Mouse (Mus musculus) embryonic facial prominence, embryonic 12.5 days (tissue): ENCODE results near the gene Creb3l4. TPM values are rescaled to one million over a fixed set of nuclear protein-coding genes. Genes with fewer than 3 reads are reported as not detected.

Experiments used
- ATAC-seq: fragments of 200-750 bp; cut with Nextera tagmentation; 2 replicates; pipeline ENCODE4 v1.8.0; 2017; ENCODE audit not compliant: insufficient number of reproducible peaks, insufficient read depth, low FRiP score, low TSS enrichment
- H3K27ac ChIP-seq: fragments of 300-500 bp; sonication (generic); 2 replicates; pipeline ENCODE4 v1.5.1; 2016; ENCODE audit warnings: mild to moderate bottlenecking
- H3K27me3 ChIP-seq: fragments of 300-500 bp; sonication (generic); 2 replicates; pipeline ENCODE4 v1.6.1; 2016; ENCODE audit warnings: mild to moderate bottlenecking, moderate library complexity
- H3K36me3 ChIP-seq: fragments of 300-500 bp; sonication (generic); 2 replicates; pipeline ENCODE4 v1.6.1; 2016; ENCODE audit warnings: mild to moderate bottlenecking
- H3K4me1 ChIP-seq: fragments of 300-500 bp; sonication (generic); 2 replicates; pipeline ENCODE4 v1.6.1; 2016
- H3K4me2 ChIP-seq: fragments of 300-500 bp; sonication (generic); replicated peaks from 2 replicates; pipeline ENCODE4 v1.6.1; 2016; ENCODE audit warnings: mild to moderate bottlenecking, moderate library complexity
- H3K4me3 ChIP-seq: fragments of 300-500 bp; sonication (generic); 2 replicates; pipeline ENCODE4 v1.5.1; 2016; ENCODE audit warnings: mild to moderate bottlenecking
- H3K9ac ChIP-seq: fragments of 300-500 bp; sonication (generic); 2 replicates; pipeline ENCODE4 v1.6.1; 2016; ENCODE audit warnings: mild to moderate bottlenecking, moderate library complexity
- H3K9me3 ChIP-seq: fragments of 300-500 bp; sonication (generic); 2 replicates; pipeline ENCODE4 v1.6.1; 2016; ENCODE audit warnings: mild to moderate bottlenecking, moderate library complexity
- WGBS: fragments of 180-500 bp; shearing (Covaris S2); methylation state at CpG from one replicate; pipeline ENCODE4 v1.1.7; 2016; 5-methylcytosine and 5-hydroxymethylcytosine counted together
- polyA plus RNA-seq: library from polyadenylated mRNA; unstranded; fragments of >200 nt; fragmentation: Nextera tagmentation; extraction: Ambion mirVana; gene quantifications from 2 replicates; pipeline ENCODE4 v1.2.1, GENCODE M21; 2016

Gene Creb3l4
- polyA plus RNA-seq, 1 experiment from 2014 or later: 8.5 TPM

- Histone ChIP-seq H3K36me3 (peaks cover 63% of the 10 kb centered on the region), H3K9me3 (no peaks in the 10 kb centered on the region), H3K27me3 (no peaks in the 10 kb centered on the region), H3K4me3 (no peak overlapping the region), H3K4me1 (no peaks in the 10 kb centered on the region), H3K4me2 (no peak overlapping the region), H3K27ac (no peak overlapping the region), H3K9ac (no peak overlapping the region)
- 41% methylated on average over 16 of the region's 16 CpGs for WGBS
- ATAC-seq: no peak
These were observed 33.5 kb upstream of the Creb3l4 start for GRCm38 (mm10) chr3:90276858-90277257.

GRCm38 (mm10) chr3:90275286-90275685 lies 32.0 kb upstream of the Creb3l4 start:
- Histone ChIP-seq H3K4me3 (no peak overlapping the region), H3K9me3 (no peaks in the 10 kb centered on the region), H3K27ac (no peak overlapping the region), H3K4me1 (no peaks in the 10 kb centered on the region), H3K9ac (no peak overlapping the region), H3K36me3 (peaks cover 63% of the 10 kb centered on the region), H3K4me2 (no peak overlapping the region), H3K27me3 (no peaks in the 10 kb centered on the region)
- WGBS: 92% methylated on average over 11 of the region's 11 CpGs
- no peak for ATAC-seq

GRCm38 (mm10) chr3:90273855-90274254 lies 30.5 kb upstream of the Creb3l4 start:
- ATAC-seq: no peak
- 92% methylated on average over 22 of the region's 22 CpGs for WGBS
- H3K9me3 ChIP-seq: no peaks in the 10 kb centered on the region
- no peak overlapping the region for H3K4me3 ChIP-seq
- H3K36me3 ChIP-seq: peaks cover 49% of the 10 kb centered on the region
- no peak overlapping the region for H3K27ac ChIP-seq
- no peak overlapping the region for H3K9ac ChIP-seq
- H3K4me1 ChIP-seq: no peaks in the 10 kb centered on the region
- H3K27me3 ChIP-seq: no peaks in the 10 kb centered on the region
- no peak overlapping the region for H3K4me2 ChIP-seq

- no peaks in the 10 kb centered on the region for H3K4me1 ChIP-seq
- H3K4me3 ChIP-seq: no peak overlapping the region
- WGBS: 64% methylated on average over 9 of the region's 9 CpGs
- no peak for ATAC-seq
- no peaks in the 10 kb centered on the region for H3K9me3 ChIP-seq
- H3K36me3 ChIP-seq: peaks cover 36% of the 10 kb centered on the region; the same call in 1 of the 2 replicates
- no peak overlapping the region for H3K27ac ChIP-seq
- no peak overlapping the region for H3K9ac ChIP-seq
- H3K27me3 ChIP-seq: no peaks in the 10 kb centered on the region
- no peak overlapping the region for H3K4me2 ChIP-seq
These were observed 28.9 kb upstream of the Creb3l4 start for GRCm38 (mm10) chr3:90272170-90272569.

GRCm38 (mm10) chr3:90270784-90271183 lies 27.5 kb upstream of the Creb3l4 start:
- 93% methylated on average over 8 of the region's 8 CpGs for WGBS
- H3K9me3 ChIP-seq: no peaks in the 10 kb centered on the region
- no peak for ATAC-seq
- H3K27ac ChIP-seq: no peak overlapping the region
- H3K4me2 ChIP-seq: no peak overlapping the region
- H3K9ac ChIP-seq: no peak overlapping the region
- peaks cover 29% of the 10 kb centered on the region; the same call in 1 of the 2 replicates for H3K36me3 ChIP-seq
- no peak overlapping the region for H3K4me3 ChIP-seq
- H3K4me1 ChIP-seq: peaks cover 13% of the 10 kb centered on the region
- H3K27me3 ChIP-seq: no peaks in the 10 kb centered on the region

GRCm38 (mm10) chr3:90268971-90269370 lies 25.7 kb upstream of the Creb3l4 start:
- Histone ChIP-seq H3K4me2 (no peak overlapping the region), H3K9ac (no peak overlapping the region), H3K4me1 (peaks cover 13% of the 10 kb centered on the region), H3K27ac (no peak overlapping the region), H3K4me3 (no peak overlapping the region), H3K36me3 (peaks cover 20% of the 10 kb centered on the region; the same call in 1 of the 2 replicates), H3K9me3 (no peaks in the 10 kb centered on the region), H3K27me3 (no peaks in the 10 kb centered on the region)
- no peak for ATAC-seq
- 89% methylated on average over 16 of the region's 16 CpGs for WGBS

- H3K4me2 ChIP-seq: no peak overlapping the region
- no peak for ATAC-seq
- H3K9me3 ChIP-seq: no peaks in the 10 kb centered on the region
- H3K27me3 ChIP-seq: no peaks in the 10 kb centered on the region
- peaks cover 13% of the 10 kb centered on the region for H3K4me1 ChIP-seq
- 93% methylated on average over 11 of the region's 11 CpGs for WGBS
- no peak overlapping the region for H3K4me3 ChIP-seq
- H3K9ac ChIP-seq: no peak overlapping the region
- peaks cover 22% of the 10 kb centered on the region for H3K36me3 ChIP-seq
- H3K27ac ChIP-seq: no peak overlapping the region
These were observed 24.9 kb upstream of the Creb3l4 start for GRCm38 (mm10) chr3:90268190-90268589.

- Histone ChIP-seq H3K4me3 (no peak overlapping the region), H3K27me3 (no peaks in the 10 kb centered on the region), H3K27ac (no peak overlapping the region), H3K36me3 (peaks cover 26% of the 10 kb centered on the region), H3K4me2 (peak overlapping the region; percentile 80; the same call in 1 of the 2 replicates), H3K4me1 (peaks cover 13% of the 10 kb centered on the region), H3K9me3 (no peaks in the 10 kb centered on the region), H3K9ac (no peak overlapping the region; the same call in 1 of the 2 replicates)
- no peak for ATAC-seq
- 92% methylated on average over 20 of the region's 20 CpGs for WGBS
These were observed 23.8 kb upstream of the Creb3l4 start for GRCm38 (mm10) chr3:90266901-90267775.

GRCm38 (mm10) chr3:90265932-90266741 lies 22.8 kb upstream of the Creb3l4 start:
- peaks cover 13% of the 10 kb centered on the region for H3K4me1 ChIP-seq
- H3K9ac ChIP-seq: peak overlapping the region; percentile 82
- H3K36me3 ChIP-seq: peaks cover 34% of the 10 kb centered on the region
- peak overlapping the region; percentile 80 for H3K4me2 ChIP-seq
- WGBS: 28% methylated on average over 15 of the region's 16 CpGs
- ATAC-seq: peak; percentile 19
- peak overlapping the region; percentile 81 for H3K4me3 ChIP-seq
- no peaks in the 10 kb centered on the region for H3K27me3 ChIP-seq
- H3K27ac ChIP-seq: peak overlapping the region; percentile 97
- H3K9me3 ChIP-seq: no peaks in the 10 kb centered on the region

GRCm38 (mm10) chr3:90265034-90265931 lies 22.0 kb upstream of the Creb3l4 start, which contains the start of gene Dennd4b:
Dennd4b (plus strand) TSS chr3:90265185.
- H3K9ac ChIP-seq: peak within 1 kb of the TSS; percentile 82
- peak; percentile 89 for ATAC-seq
- under 1% methylated on average over 63 of the region's 87 CpGs for WGBS
- H3K27ac ChIP-seq: peak within 1 kb of the TSS; percentile 97
- no peaks in the 10 kb centered on the region for H3K9me3 ChIP-seq
- H3K36me3 ChIP-seq: peaks cover 35% of the 10 kb centered on the region
- H3K4me1 ChIP-seq: peaks cover 13% of the 10 kb centered on the region
- H3K27me3 ChIP-seq: no peaks in the 10 kb centered on the region
- H3K4me2 ChIP-seq: peak within 1 kb of the TSS; percentile 80
- peak within 1 kb of the TSS; percentile 81 for H3K4me3 ChIP-seq

GRCm38 (mm10) chr3:90264687-90265033 lies 21.3 kb upstream of the Creb3l4 start:
- Histone ChIP-seq H3K9ac (peak overlapping the region; percentile 82), H3K27me3 (no peaks in the 10 kb centered on the region), H3K36me3 (peaks cover 41% of the 10 kb centered on the region), H3K9me3 (no peaks in the 10 kb centered on the region), H3K4me1 (peaks cover 13% of the 10 kb centered on the region), H3K4me2 (peak overlapping the region; percentile 80), H3K27ac (peak overlapping the region; percentile 97; the same call in 1 of the 2 replicates), H3K4me3 (peak overlapping the region; percentile 81)
- WGBS: 32% methylated on average over 10 of the region's 10 CpGs
- ATAC-seq: no peak
